Mouse (Mus musculus) lung, adult 2 months (tissue): Measurements from ENCODE around the gene Nkx2-2.

ENCODE experiments used
- CTCF ChIP-seq: fragments of 200-500 bp; IDR thresholded peaks from 2 replicates; pipeline ENCODE4 v1.5.1; 2011; ENCODE audit warnings: mild to moderate bottlenecking, low read length, control low read depth; ENCODE audit not compliant: insufficient read depth
- POLR2A ChIP-seq: fragments of 200-500 bp; IDR thresholded peaks from 2 replicates; pipeline ENCODE4 v1.6.1; 2011; ENCODE audit warnings: low read depth, mild to moderate bottlenecking, control low read depth, low read length, borderline replicate concordance; ENCODE audit errors: extremely low read depth

DNA sequence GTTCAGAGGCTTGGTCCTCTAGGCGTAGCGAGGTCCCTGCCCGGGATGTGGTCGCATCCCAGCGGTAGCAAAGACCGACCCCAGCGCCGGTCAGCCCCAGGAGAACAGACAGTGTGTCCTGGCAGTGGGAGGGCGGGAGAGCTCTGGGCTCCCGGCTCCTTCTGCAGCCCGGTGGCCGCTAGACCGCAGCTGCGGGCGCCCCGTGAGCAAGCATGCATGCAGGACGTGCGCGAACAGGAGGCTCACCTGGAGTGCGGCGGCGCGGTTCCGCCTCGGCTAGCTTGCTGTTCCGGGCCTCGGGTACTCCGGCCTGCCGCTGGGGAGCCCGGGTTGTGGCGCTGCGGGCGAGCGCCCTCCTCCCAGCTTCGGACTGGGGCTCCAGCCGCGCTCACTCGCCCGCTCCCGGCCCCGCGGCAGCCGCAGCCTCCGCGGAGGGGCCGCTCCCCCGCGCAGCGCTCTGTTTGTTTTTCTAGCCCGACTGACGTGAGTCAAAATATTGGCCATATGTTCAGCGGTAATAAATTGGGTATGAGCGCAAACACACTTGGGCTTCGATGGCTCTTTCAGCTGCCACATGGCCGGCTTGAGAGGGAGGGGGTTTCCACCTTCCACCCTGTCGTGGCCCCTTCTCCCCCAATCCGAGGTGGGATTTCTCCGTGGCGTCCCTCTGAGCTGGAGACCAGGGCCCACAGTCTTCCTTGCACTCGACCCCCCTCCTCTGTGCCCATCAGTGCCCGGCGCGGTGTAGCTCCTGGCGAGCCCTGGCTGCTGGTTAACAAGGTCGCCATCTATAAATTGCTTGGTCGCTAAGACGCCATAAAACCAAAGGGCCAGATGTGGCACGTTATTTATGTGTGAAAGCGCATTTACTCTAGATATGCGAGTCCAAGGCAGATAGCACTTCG lies 920 bp upstream of the Nkx2-2 start:
- TF ChIP-seq CTCF (no peak), POLR2A (no peak)
